Mouse (Mus musculus): ENCODE results near the gene Gm20867. TPM values are rescaled to one million over a fixed set of nuclear protein-coding genes. Genes with fewer than 3 reads are reported as not detected.
"Not testable (repeated sequence)": the region's sequence is repeated elsewhere in the genome, so short reads cannot be mapped to it uniquely, and the experiment has no call there.

The Gm20867 gene
- not detected in 2 replicates for total RNA-seq (2021)
- long read RNA-seq, experiment 1 = 0 reads
- long read RNA-seq, experiment 2 = 0 reads

DNA sequence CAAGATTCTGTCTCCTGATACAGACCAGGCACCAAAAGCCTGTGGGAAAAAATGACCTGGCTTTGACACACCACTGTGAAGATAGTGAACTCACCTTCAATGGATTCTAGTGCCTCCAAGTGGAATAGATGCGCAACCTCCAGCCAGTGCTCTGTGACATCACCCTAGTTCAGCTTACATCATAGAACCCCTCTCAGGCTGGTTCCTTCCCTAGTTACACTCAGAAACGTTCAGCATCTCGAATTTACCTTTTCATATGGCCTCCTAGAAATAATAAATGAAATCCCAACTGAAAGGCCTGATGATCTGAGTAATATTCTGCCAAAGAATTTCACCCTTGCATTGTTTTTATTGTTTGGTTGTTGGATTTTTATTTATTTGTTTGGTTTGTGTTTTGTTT is at the start of gene Gm20867:
Gm20867 (minus strand) TSS at position 101 of the 400 bp plus-strand sequence.
- DNase-seq = not testable (repeated sequence)

Other genes with a start within 250 kb of the Gm20867 start
- gene Gm29564, start 249.8 kb upstream of the Gm20867 start, total RNA-seq (2021) = not detected in 2 replicates

Measured in adrenal gland, postnatal 14 days (tissue).